Mouse (Mus musculus): ENCODE results near the gene Rnf126.
A peak's percentile ranks its signal among the peaks of the same experiment; 100 is the strongest.
"Not testable (repeated sequence)": the region's sequence is repeated elsewhere in the genome, so short reads cannot be mapped to it uniquely, and the experiment has no call there.

Gene Rnf126

GRCm38 (mm10) chr10:79766001-79766507 is 698 bp downstream of the Rnf126 start:
- no peak for DNase-seq (ENCODE audit: low spot score in 2 of 2)

- DNase-seq (ENCODE audit: low spot score in 2 of 2) = no peak
These were observed 1.5 kb downstream of the Rnf126 start for GRCm38 (mm10) chr10:79765228-79765745.

GRCm38 (mm10) chr10:79764234-79764633 is 2.5 kb downstream of the Rnf126 start:
- DNase-seq (ENCODE audit: low spot score in 2 of 2) = no peak

GRCm38 (mm10) chr10:79762875-79763274 is 3.9 kb downstream of the Rnf126 start:
- DNase-seq (ENCODE audit: low spot score in 2 of 2) = no peak

GRCm38 (mm10) chr10:79760603-79761143 is 6.1 kb downstream of the Rnf126 start:
- no peak for DNase-seq (ENCODE audit: low spot score in 2 of 2)

- not testable (repeated sequence) for DNase-seq (ENCODE audit: low spot score in 2 of 2)
These were observed 7.1 kb downstream of the Rnf126 start for GRCm38 (mm10) chr10:79759675-79760074.

GRCm38 (mm10) chr10:79756660-79757059 is 10.1 kb downstream of the Rnf126 start:
- DNase-seq (ENCODE audit: low spot score in 2 of 2) = no peak

GRCm38 (mm10) chr10:79755854-79756253 is 10.9 kb downstream of the Rnf126 start:
- no peak for DNase-seq (ENCODE audit: low spot score in 2 of 2)

- DNase-seq (ENCODE audit: low spot score in 2 of 2) = no peak
These were observed 11.8 kb downstream of the Rnf126 start, which contains the start of gene Fgf22 for GRCm38 (mm10) chr10:79754856-79755516. TSS of gene Fgf22 (plus strand) at chr10:79755076.

GRCm38 (mm10) chr10:79748496-79748895 is 18.3 kb downstream of the Rnf126 start:
- no peak for DNase-seq (ENCODE audit: low spot score in 2 of 2)

- DNase-seq (ENCODE audit: low spot score in 2 of 2) = no peak
These were observed 20.0 kb downstream of the Rnf126 start for GRCm38 (mm10) chr10:79746774-79747151.

- peak; percentile 93 to 95 for DNase-seq (ENCODE audit: low spot score in 2 of 2)
These were observed 20.6 kb downstream of the Rnf126 start, which contains the start of gene Polrmt for GRCm38 (mm10) chr10:79745898-79746773. TSS of gene Polrmt (minus strand) at chr10:79746581.

- DNase-seq (ENCODE audit: low spot score in 2 of 2) = no peak
These were observed 21.3 kb downstream of the Rnf126 start for GRCm38 (mm10) chr10:79745411-79745810.

- DNase-seq (ENCODE audit: low spot score in 2 of 2) = no peak
These were observed 22.9 kb downstream of the Rnf126 start for GRCm38 (mm10) chr10:79743650-79744365.

GRCm38 (mm10) chr10:79743161-79743560 is 23.6 kb downstream of the Rnf126 start:
- DNase-seq (ENCODE audit: low spot score in 2 of 2) = no peak

- DNase-seq (ENCODE audit: low spot score in 2 of 2) = no peak
These were observed 25.9 kb downstream of the Rnf126 start for GRCm38 (mm10) chr10:79740863-79741262.

GRCm38 (mm10) chr10:79739234-79739633 is 27.5 kb downstream of the Rnf126 start:
- DNase-seq (ENCODE audit: low spot score in 2 of 2) = no peak

- DNase-seq (ENCODE audit: low spot score in 2 of 2) = no peak
These were observed 28.5 kb downstream of the Rnf126 start for GRCm38 (mm10) chr10:79738259-79738658.

- DNase-seq (ENCODE audit: low spot score in 2 of 2) = no peak
These were observed 30.0 kb downstream of the Rnf126 start for GRCm38 (mm10) chr10:79736706-79737105.

GRCm38 (mm10) chr10:79735361-79735760 is 31.4 kb downstream of the Rnf126 start:
- no peak for DNase-seq (ENCODE audit: low spot score in 2 of 2)

GRCm38 (mm10) chr10:79733847-79734246 is 32.9 kb downstream of the Rnf126 start:
- no peak for DNase-seq (ENCODE audit: low spot score in 2 of 2)
